Mouse (Mus musculus): ENCODE measurements at regions not wholly inside any gene's neighbourhood (a gene's known extent, or its start where the extent isn't known, plus 50 kb on each side); places are given as distances from the start of the nearest gene placed in this dataset.

GRCm38 (mm10) chr14:28837117-28837516 lies 180.9 kb upstream of the Lrtm1 start:
- TF ChIP-seq MYC (IDR thresholded peaks at IDR 0.05; ENCODE audit: low read depth, low read length) (no peak), ZNF384 (IDR thresholded peaks at IDR 0.05; ENCODE audit: low read depth, low read length) (no peak), USF1 (IDR thresholded peaks at IDR 0.05; ENCODE audit: low read depth, low read length) (no peak), PAX5 (IDR thresholded peaks at IDR 0.05; ENCODE audit: low read length) (no peak), ETS1 (conservative IDR thresholded peaks at IDR 0.05; ENCODE audit: low read depth, low read length) (no peak), SMC3 (IDR thresholded peaks at IDR 0.05; ENCODE audit: low read depth, low read length) (no peak), CTCF (conservative IDR thresholded peaks at IDR 0.05 in 1 of 2, IDR thresholded peaks at IDR 0.05 in 1 of 2; ENCODE audit: low read depth in 2 of 2, low read length in 2 of 2) (no peak), EP300 (IDR thresholded peaks at IDR 0.05; ENCODE audit: low read length) (no peak), KAT2A (IDR thresholded peaks at IDR 0.05; ENCODE audit: insufficient replicate concordance, low read length) (no peak), UBTF (IDR thresholded peaks at IDR 0.05; ENCODE audit: low read depth, low read length) (no peak), POLR2A (IDR thresholded peaks at IDR 0.05; ENCODE audit: low read depth, low read length) (no peak), E2F4 (IDR thresholded peaks at IDR 0.05; ENCODE audit: insufficient replicate concordance, low read depth, low read length) (no peak)

All from CH12.LX (cell line).